Mouse (Mus musculus) bone marrow, adult 2 months (tissue): ENCODE data around the gene Fzr1. TPM values are rescaled to one million over a fixed set of nuclear protein-coding genes. Genes with fewer than 3 reads are reported as not detected.

Experiments used
- H3K27ac ChIP-seq: fragments of 200-500 bp; 2 replicates; pipeline ENCODE4 v1.5.1; 2012; ENCODE audit warnings: low read depth, mild to moderate bottlenecking, control low read depth, inconsistent platforms, low read length; ENCODE audit not compliant: control insufficient read depth, poor library complexity, insufficient read depth
- H3K4me1 ChIP-seq: fragments of 200-500 bp; 2 replicates; pipeline ENCODE4 v1.6.1; 2011; ENCODE audit warnings: low read length; ENCODE audit not compliant: control insufficient read depth, insufficient read depth
- H3K4me3 ChIP-seq: fragments of 200-500 bp; replicated peaks from 2 replicates; pipeline ENCODE3; 2011; ENCODE audit warnings: mild to moderate bottlenecking, low read depth, low read length, control low read depth; ENCODE audit not compliant: control insufficient read depth
- CTCF ChIP-seq: fragments of 200-500 bp; IDR thresholded peaks from 2 replicates; pipeline ENCODE4 v1.5.1; 2011; ENCODE audit warnings: low read length, control low read depth; ENCODE audit not compliant: control insufficient read depth, insufficient read depth
- POLR2A ChIP-seq: fragments of 200-500 bp; IDR thresholded peaks from 2 replicates; pipeline ENCODE4 v1.6.1; 2011; ENCODE audit warnings: low read depth, mild to moderate bottlenecking, control low read depth, low read length, borderline replicate concordance; ENCODE audit not compliant: control insufficient read depth
- WGBS: fragments of 180-500 bp; shearing (Covaris S2); methylation state at CpG from one replicate; pipeline ENCODE4 v1.1.7; 2018; 5-methylcytosine and 5-hydroxymethylcytosine counted together
- polyA plus RNA-seq: library from polyadenylated mRNA; stranded (reverse); fragments of >200 nt; gene quantifications from 2 replicates; pipeline ENCODE4 v1.2.4, GENCODE M21; 2011; ENCODE audit warnings: low replicate concordance; ENCODE audit not compliant: missing spikeins, insufficient read depth, insufficient read length

Fzr1 gene
- polyA plus RNA-seq, 1 experiment = 131 TPM

DNA sequence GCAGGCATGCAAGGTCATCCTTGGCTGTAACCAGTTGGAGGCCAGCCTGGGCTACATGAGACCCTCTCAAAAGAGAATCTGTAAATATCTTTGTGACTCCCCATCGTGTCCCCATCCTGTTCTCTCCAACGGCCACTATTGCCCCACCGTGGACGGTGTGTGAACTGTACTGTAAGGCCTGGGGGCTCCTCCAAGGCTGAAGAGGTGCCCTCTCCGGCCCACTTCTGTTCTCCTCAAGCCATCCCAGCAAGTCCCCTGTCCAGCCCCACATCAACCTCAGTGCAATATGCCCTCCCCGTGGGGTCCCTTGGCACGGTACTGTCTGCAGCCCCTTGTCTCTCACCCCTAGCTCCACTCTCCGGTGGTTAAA, 59.0 kb downstream of the Fzr1 start:
- WGBS = 31% methylated on average over 8 of the region's 8 CpGs
- 0 out of 2 replicates have a peak overlapping the region, but pooled peaks have one; percentile 15 for H3K27ac ChIP-seq
- TF ChIP-seq CTCF (no peak), POLR2A (no peak)
- no peak overlapping the region for H3K4me3 ChIP-seq
- peaks cover 1% of the 10 kb centered on the region; the same call in 1 of the 2 replicates for H3K4me1 ChIP-seq

DNA sequence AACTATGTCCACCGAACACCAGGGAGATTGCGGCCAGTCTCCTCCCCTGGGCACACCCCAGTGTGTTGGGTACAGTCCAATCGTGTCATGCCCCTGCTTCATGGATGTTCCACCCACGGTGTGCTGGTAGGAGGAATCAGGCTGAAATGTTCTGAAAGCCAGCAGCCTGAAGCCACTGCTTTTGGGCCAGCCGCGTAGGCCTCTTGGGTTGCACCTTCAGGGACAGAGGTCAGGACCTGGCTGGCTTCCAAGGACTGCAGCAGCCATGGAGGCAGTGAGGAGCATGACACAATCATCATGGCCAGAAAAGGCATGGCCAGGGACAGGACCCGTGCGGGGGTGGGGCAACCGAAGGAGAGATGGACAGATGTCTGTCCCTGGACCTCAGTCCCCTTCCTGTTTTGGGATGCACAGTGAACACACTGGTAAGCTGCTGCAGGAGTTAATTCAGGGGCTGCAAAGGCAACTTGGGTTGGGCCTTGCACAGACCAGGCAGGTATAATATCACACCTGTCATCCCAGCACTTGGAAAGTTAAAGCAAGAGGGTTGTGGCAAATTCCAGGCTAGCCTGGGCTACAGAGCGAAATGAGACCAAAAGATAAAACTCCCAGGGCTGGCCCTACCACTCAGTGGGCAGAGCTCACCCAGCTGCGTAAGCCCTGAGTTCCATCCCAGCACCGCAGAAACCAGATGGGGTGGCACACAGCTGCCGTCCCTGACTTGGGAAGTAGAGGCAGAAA, 59.6 kb downstream of the Fzr1 start:
- WGBS = 78% methylated on average over 13 of the region's 13 CpGs
- no peak overlapping the region for H3K4me3 ChIP-seq
- H3K27ac ChIP-seq = no peak overlapping the region
- TF ChIP-seq CTCF = no peak
- TF ChIP-seq POLR2A = no peak
- peaks cover 1% of the 10 kb centered on the region; the same call in 1 of the 2 replicates for H3K4me1 ChIP-seq

DNA sequence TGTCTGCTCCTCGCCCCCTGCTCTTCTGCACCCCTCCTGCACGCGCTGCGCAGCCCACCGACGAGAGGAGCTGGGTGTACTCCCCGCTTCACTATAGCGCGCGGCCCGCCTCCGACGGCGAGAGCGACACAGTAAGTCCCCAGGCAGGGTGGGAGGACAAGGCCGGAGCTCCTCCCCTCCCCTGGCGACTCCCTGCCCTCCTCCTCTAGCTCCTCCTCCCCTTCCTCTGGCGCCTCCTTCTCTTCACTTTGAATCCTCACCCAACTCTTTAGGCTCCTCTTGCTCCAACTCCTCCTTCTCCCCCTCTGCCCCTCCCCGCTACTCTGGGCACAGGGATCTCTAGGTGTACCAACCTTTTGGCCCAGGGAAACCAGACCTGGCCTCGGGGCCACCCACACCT, 61.0 kb downstream of the Fzr1 start:
- Histone ChIP-seq H3K4me1 (peaks cover 1% of the 10 kb centered on the region; the same call in 1 of the 2 replicates), H3K27ac (no peak overlapping the region), H3K4me3 (no peak overlapping the region)
- 47% methylated on average over 20 of the region's 20 CpGs for whole genome bisulfite sequencing
- TF ChIP-seq POLR2A = no peak
- TF ChIP-seq CTCF = no peak

DNA sequence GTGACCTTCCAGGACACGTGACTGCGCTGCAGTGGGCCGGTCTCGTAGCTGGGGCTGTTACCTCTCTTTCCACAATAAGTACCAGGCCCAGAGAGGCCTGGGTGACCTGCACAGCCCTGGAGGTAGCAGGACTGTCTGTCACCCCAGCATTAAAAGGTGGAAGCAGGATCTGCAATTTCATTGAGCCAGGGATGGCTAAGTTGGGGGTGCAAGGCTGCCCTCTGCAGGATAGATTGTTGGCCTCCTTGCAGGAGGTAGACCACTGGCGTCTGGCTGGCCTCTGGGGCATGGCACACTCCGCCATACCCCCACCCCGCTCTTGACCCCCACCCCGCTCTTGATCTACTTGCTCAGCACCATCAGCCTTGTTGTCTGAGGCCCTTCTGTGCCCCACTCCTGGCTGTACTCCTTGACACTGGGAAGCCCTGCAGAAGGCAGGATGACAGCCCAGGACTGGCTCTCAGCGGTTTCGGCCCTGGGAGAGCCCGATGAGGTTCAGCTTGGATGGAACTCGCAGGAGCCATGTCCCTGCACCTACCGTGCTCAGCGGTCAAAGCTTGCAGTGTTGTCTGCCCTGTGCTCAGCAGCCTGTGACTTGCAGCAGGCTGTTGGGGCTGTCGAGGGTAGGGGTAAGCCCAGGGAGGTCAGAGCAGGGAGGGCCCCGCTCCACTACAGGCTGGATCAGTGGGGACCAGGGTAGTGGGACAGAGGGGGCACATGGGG, 61.8 kb downstream of the Fzr1 start:
- H3K4me1 ChIP-seq = no peaks in the 10 kb centered on the region; the same call in 1 of the 2 replicates
- H3K4me3 ChIP-seq = no peak overlapping the region
- 68% methylated on average over 16 of the region's 16 CpGs for WGBS
- H3K27ac ChIP-seq = no peak overlapping the region
- TF ChIP-seq CTCF = peak; percentile 58
- TF ChIP-seq POLR2A = no peak

Other genes starting within 250 kb of the Fzr1 start
- gene Zbtb7a, start 243.3 kb downstream of the Fzr1 start, polyA plus RNA-seq = 28.2 and 31.0 TPM in 2 replicates
- 11.1 and 29.0 TPM in 2 replicates for gene Pias4, start 210.6 kb downstream of the Fzr1 start, polyA plus RNA-seq
- 347 and 468 TPM in 2 replicates for gene Eef2, start 201.9 kb downstream of the Fzr1 start, polyA plus RNA-seq
- gene Dapk3, start 195.5 kb downstream of the Fzr1 start, polyA plus RNA-seq = 7.2 and 23.2 TPM in 2 replicates
- gene 4930442H23Rik, start 194.7 kb downstream of the Fzr1 start, polyA plus RNA-seq = not detected in 2 replicates
- gene Nmrk2, start 176.5 kb downstream of the Fzr1 start, polyA plus RNA-seq = not detected in 2 replicates
- gene Atcay, start 147.7 kb downstream of the Fzr1 start, polyA plus RNA-seq = not detected in 2 replicates
- 0.32 and 2.5 TPM in 2 replicates for gene Zfr2, start 145.4 kb downstream of the Fzr1 start, polyA plus RNA-seq
- 11.9 and 18.9 TPM in 2 replicates for gene Matk, start 125.6 kb downstream of the Fzr1 start, polyA plus RNA-seq
- gene Mrpl54, start 111.6 kb downstream of the Fzr1 start, polyA plus RNA-seq = 34.4 and 75.4 TPM in 2 replicates
- gene Apba3, start 111.6 kb downstream of the Fzr1 start, polyA plus RNA-seq = 14.6 and 32.8 TPM in 2 replicates
- gene Tjp3, start 86.9 kb downstream of the Fzr1 start, polyA plus RNA-seq = 3.0 and 3.4 TPM in 2 replicates
- 31.2 and 62.2 TPM in 2 replicates for gene Pip5k1c, start 85.6 kb downstream of the Fzr1 start, polyA plus RNA-seq
- gene Cactin, start 57.4 kb downstream of the Fzr1 start, polyA plus RNA-seq = 24.0 and 36.6 TPM in 2 replicates
- 3.3 and 7.9 TPM in 2 replicates for gene Tbxa2r, start 49.8 kb downstream of the Fzr1 start, polyA plus RNA-seq
- not detected in 2 replicates for gene Gipc3, start 35.2 kb downstream of the Fzr1 start, polyA plus RNA-seq
- gene Hmg20b, start 28.0 kb downstream of the Fzr1 start, polyA plus RNA-seq = 56.9 and 60.7 TPM in 2 replicates
- 11.0 and 14.3 TPM in 2 replicates for gene Mfsd12, start 21.0 kb downstream of the Fzr1 start, polyA plus RNA-seq
- 4.5 and 12.3 TPM in 2 replicates for gene 4930404N11Rik, start 12.7 kb downstream of the Fzr1 start, polyA plus RNA-seq
- 14.6 and 23.0 TPM in 2 replicates for gene Dohh, start 5.9 kb upstream of the Fzr1 start, polyA plus RNA-seq
- gene Gm48551, start 6.0 kb upstream of the Fzr1 start, polyA plus RNA-seq = 3.4 and 4.3 TPM in 2 replicates
- not detected in 2 replicates for gene Gm48552, start 10.5 kb upstream of the Fzr1 start, polyA plus RNA-seq
- gene Smim24, start 14.5 kb upstream of the Fzr1 start, polyA plus RNA-seq = 7.9 and 18.0 TPM in 2 replicates
- 5.1 and 14.5 TPM in 2 replicates for gene Nfic, start 77.1 kb upstream of the Fzr1 start, polyA plus RNA-seq
- 0.72 TPM in 1 of 2 replicates, not detected in the other for gene Celf5, start 104.2 kb upstream of the Fzr1 start, polyA plus RNA-seq
- gene Ncln, start 117.9 kb upstream of the Fzr1 start, polyA plus RNA-seq = 30.2 and 61.0 TPM in 2 replicates
- gene S1pr4, start 121.6 kb upstream of the Fzr1 start, polyA plus RNA-seq = 7.6 and 15.8 TPM in 2 replicates
- 5.4 and 9.4 TPM in 2 replicates for gene Gna15, start 145.7 kb upstream of the Fzr1 start, polyA plus RNA-seq
- 12.3 and 23.8 TPM in 2 replicates for gene Gna11, start 166.7 kb upstream of the Fzr1 start, polyA plus RNA-seq
- gene Aes, start 181.0 kb upstream of the Fzr1 start, polyA plus RNA-seq = 183 and 306 TPM in 2 replicates
- 18.5 and 41.7 TPM in 2 replicates for gene Tle2, start 196.0 kb upstream of the Fzr1 start, polyA plus RNA-seq
- 23.2 and 27.8 TPM in 2 replicates for gene Tle6, start 222.6 kb upstream of the Fzr1 start, polyA plus RNA-seq
- gene BC025920, start 227.8 kb upstream of the Fzr1 start, polyA plus RNA-seq = 3.9 and 6.6 TPM in 2 replicates
- 7.7 and 16.8 TPM in 2 replicates for gene Sirt6, start 249.3 kb upstream of the Fzr1 start, polyA plus RNA-seq